Mouse (Mus musculus) spleen, adult 12 weeks (tissue): ENCODE data around the gene Foxp3.

Source experiments
- DNase-seq: peaks from one replicate; pipeline ENCODE4 v3.0.0; 2022; ENCODE audit warnings: low spot score

Gene Foxp3

DNA sequence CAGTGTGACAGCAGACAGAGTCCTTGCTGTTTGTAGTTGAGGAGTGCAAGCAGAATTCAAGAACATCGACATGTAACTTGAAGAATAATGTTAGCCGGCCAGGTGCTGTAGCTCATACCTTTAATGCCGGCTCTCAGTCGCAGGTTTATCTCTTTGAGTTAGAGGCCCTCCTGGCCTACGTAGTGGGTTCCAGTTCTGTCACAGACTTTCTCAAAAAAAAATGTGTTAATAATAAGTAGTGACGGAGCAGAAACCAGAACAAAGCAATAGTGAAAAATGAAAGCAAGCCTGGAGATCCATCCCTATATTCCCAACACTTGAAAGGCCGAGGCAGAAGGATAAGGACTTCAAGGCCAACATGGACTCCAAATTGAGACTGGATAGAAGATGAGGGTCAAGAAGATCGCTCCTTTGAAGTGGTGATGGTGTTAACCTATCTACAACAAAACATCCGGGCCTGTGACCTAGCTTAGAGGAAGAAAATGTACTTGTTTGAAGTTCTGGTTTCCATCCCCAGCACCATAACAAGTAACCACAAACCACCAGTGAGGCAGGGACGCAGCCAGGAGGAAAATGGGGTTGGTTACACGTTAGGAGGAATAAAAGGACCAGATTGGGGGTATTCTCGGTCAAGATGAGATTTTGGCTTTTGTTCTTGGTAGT, 44.6 kb downstream of the Foxp3 start:
- DNase-seq, result no peak

DNA sequence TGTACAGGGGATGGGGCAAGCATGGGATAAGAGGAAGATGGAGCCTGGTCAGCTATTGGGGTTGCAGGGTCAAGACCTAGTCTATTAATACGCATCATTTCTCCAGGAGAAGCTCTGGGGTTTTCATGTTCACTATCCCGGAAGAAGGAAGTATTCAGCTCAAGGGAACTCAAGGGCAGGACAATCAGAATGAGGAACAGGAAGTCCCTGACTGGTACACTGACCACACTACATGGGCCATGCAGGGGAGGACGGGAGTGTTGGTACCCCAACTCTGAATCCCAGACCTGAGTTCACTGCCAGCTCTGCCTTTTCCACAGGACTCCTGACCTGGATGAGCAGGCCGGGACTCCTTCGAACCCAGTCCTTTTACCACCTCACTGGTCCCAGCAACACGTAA, 59.1 kb downstream of the Foxp3 start:
- no peak for DNase-seq

DNA sequence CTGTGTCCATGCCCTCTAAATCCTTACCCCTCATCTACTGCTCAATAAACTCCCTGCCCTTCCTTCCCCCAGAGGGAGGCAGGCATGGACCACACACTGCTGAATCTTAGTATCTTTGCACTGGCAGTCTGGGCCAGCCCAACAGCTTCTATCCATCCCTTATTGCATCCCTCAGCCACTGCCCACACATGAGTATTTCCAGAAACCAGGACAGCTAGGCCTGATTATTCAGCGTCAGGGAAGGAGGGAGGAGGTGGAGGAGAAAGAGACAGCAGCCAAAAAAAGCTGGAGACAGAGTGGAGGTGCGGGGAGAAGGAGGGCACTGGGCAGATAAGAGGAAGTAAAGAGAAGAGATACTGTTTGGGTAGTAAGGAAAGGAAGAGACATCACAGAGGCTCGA, 61.7 kb downstream of the Foxp3 start:
- DNase-seq, result no peak

GRCm38 (mm10) chrX:7638401-7639091, 65.1 kb downstream of the Foxp3 start, which contains the start of gene Syp:
Gene Syp (plus strand): TSS chrX:7638471.
- DNase-seq, result peak; percentile 73

GRCm38 (mm10) chrX:7639536-7640325, 66.3 kb downstream of the Foxp3 start:
- DNase-seq, result no peak

DNA sequence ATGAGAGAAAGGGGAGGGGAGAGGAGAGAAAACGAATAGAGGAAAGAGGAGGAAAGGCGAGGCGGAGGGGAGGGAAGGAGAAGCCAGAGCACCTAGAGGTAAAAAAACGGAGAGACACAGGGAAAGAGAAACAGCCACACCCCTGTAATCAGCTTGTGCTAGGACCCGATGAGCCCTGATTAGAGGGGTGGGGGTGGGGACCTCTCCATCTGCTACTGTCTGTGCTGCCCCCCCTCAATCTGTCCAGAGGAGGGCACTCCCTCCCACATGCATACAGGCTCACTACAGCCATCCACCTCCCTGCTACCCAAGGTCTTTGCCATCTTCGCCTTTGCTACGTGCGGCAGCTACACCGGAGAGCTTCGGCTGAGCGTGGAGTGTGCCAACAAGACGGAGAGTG, 67.3 kb downstream of the Foxp3 start:
- DNase-seq, result no peak
